Mouse (Mus musculus): ENCODE data around the gene Blnk.

- TF ChIP-seq GATA1 (IDR thresholded peaks at IDR 0.05; ENCODE audit: low read length) (no peak), TAL1 (IDR thresholded peaks at IDR 0.05; ENCODE audit: low read length) (no peak)
These were observed 62.6 kb downstream of the Blnk start for GRCm38 (mm10) chr19:40931581-40932369.
